Mouse (Mus musculus) gastrocnemius, adult 18-20 months (tissue): ENCODE data around the gene Ggnbp2. TPM values are rescaled to one million over a fixed set of nuclear protein-coding genes. Genes with fewer than 3 reads are reported as not detected.
"Not testable (repeated sequence)": the region's sequence is repeated elsewhere in the genome, so short reads cannot be mapped to it uniquely, and the experiment has no call there.

ENCODE experiments used
- DNase-seq: peaks from one replicate; pipeline ENCODE4 v3.0.0; 2021; ENCODE audit warnings: low spot score
- total RNA-seq, 2 experiments: library from RNA; stranded (reverse); gene quantifications; 2 replicates each; pipeline ENCODE4 v1.2.3; 2021

The Ggnbp2 gene
- total RNA-seq, 2 experiments from 2014 or later, result 31.6 to 32.4 TPM

- DNase-seq, result peak; percentile 81
These were observed 9.3 kb upstream of the Ggnbp2 start, which contains the start of the genes Myo19 and Pigw for GRCm38 (mm10) chr11:84879772-84880464. Gene Myo19 (plus strand): TSS chr11:84880148. Gene Pigw (minus strand): TSS chr11:84880285.

GRCm38 (mm10) chr11:84879007-84879771, 8.6 kb upstream of the Ggnbp2 start:
- DNase-seq, result no peak

- not testable (repeated sequence) for DNase-seq
These were observed 5.4 kb upstream of the Ggnbp2 start for GRCm38 (mm10) chr11:84876020-84876419.

GRCm38 (mm10) chr11:84873042-84873833, 2.6 kb upstream of the Ggnbp2 start:
- no peak for DNase-seq

- DNase-seq, result no peak
These were observed 992 bp upstream of the Ggnbp2 start for GRCm38 (mm10) chr11:84871548-84872069.

GRCm38 (mm10) chr11:84871046-84871445, 429 bp upstream of the Ggnbp2 start:
- no peak for DNase-seq

GRCm38 (mm10) chr11:84869537-84870232, 932 bp downstream of the Ggnbp2 start:
- DNase-seq, result peak; percentile 91

- DNase-seq, result no peak
These were observed 1.8 kb downstream of the Ggnbp2 start for GRCm38 (mm10) chr11:84868786-84869259.

GRCm38 (mm10) chr11:84867586-84867985, 3.0 kb downstream of the Ggnbp2 start:
- DNase-seq, result no peak

GRCm38 (mm10) chr11:84865268-84865667, 5.3 kb downstream of the Ggnbp2 start:
- no peak for DNase-seq

- no peak for DNase-seq
These were observed 15.3 kb downstream of the Ggnbp2 start for GRCm38 (mm10) chr11:84855285-84855684.

GRCm38 (mm10) chr11:84847475-84848090, 23.0 kb downstream of the Ggnbp2 start:
- DNase-seq, result no peak

GRCm38 (mm10) chr11:84846741-84847474, 23.7 kb downstream of the Ggnbp2 start:
- DNase-seq, result no peak

GRCm38 (mm10) chr11:84839330-84839729, 31.3 kb downstream of the Ggnbp2 start:
- DNase-seq, result no peak

GRCm38 (mm10) chr11:84829495-84829894, 41.1 kb downstream of the Ggnbp2 start:
- not testable (repeated sequence) for DNase-seq

- peak; percentile 96 for DNase-seq
These were observed 41.9 kb downstream of the Ggnbp2 start, which contains the start of gene Dhrs11 for GRCm38 (mm10) chr11:84828516-84829399. Gene Dhrs11 (minus strand): TSS chr11:84828994.

- no peak for DNase-seq
These were observed 42.6 kb downstream of the Ggnbp2 start for GRCm38 (mm10) chr11:84827901-84828503.

GRCm38 (mm10) chr11:84827492-84827891, 43.1 kb downstream of the Ggnbp2 start:
- no peak for DNase-seq
